Mouse (Mus musculus) hindbrain, embryonic 14.5 days (tissue): ENCODE measurements around the gene Gstt1. TPM values are rescaled to one million over a fixed set of nuclear protein-coding genes. Genes with fewer than 3 reads are reported as not detected.

Experiments used
- ATAC-seq: fragments of 200-750 bp; cut with Nextera tagmentation; 2 replicates; pipeline ENCODE4 v1.8.0; 2017; ENCODE audit warnings: moderate number of reproducible peaks, mild to moderate bottlenecking, moderate TSS enrichment, moderate library complexity; ENCODE audit not compliant: low FRiP score
- DNase-seq: peaks from one replicate; pipeline ENCODE4 v3.0.0-alpha.2; 2015; ENCODE audit warnings: low spot score
- H3K27ac ChIP-seq: fragments of 300-500 bp; sonication (generic); 2 replicates; pipeline ENCODE4 v1.5.1; 2014; ENCODE audit warnings: mild to moderate bottlenecking, moderate library complexity
- H3K27me3 ChIP-seq: fragments of 300-500 bp; sonication (generic); 2 replicates; pipeline ENCODE4 v1.6.1; 2014; ENCODE audit warnings: mild to moderate bottlenecking, low read length, mixed read lengths; ENCODE audit not compliant: control insufficient read depth, insufficient read depth
- H3K36me3 ChIP-seq: fragments of 300-500 bp; sonication (generic); replicated peaks from 2 replicates; pipeline ENCODE4 v1.6.1; 2014; ENCODE audit not compliant: control insufficient read depth, insufficient read depth
- H3K4me1 ChIP-seq: fragments of 300-500 bp; sonication (generic); replicated peaks from 2 replicates; pipeline ENCODE4 v1.6.1; 2014; ENCODE audit warnings: antibody characterized with exemption, low read length, mixed read lengths; ENCODE audit not compliant: control insufficient read depth, insufficient read depth
- H3K4me2 ChIP-seq: fragments of 300-500 bp; sonication (generic); replicated peaks from 2 replicates; pipeline ENCODE4 v1.6.1; 2014; ENCODE audit warnings: mild to moderate bottlenecking, moderate library complexity
- H3K4me3 ChIP-seq: fragments of 300-500 bp; sonication (generic); replicated peaks from 2 replicates; pipeline ENCODE4 v1.5.1; 2014; ENCODE audit warnings: mild to moderate bottlenecking, low read length
- H3K9ac ChIP-seq: fragments of 300-500 bp; sonication (generic); 2 replicates; pipeline ENCODE4 v1.6.1; 2014
- H3K9me3 ChIP-seq: fragments of 300-500 bp; sonication (generic); 2 replicates; pipeline ENCODE4 v1.6.1; 2016; ENCODE audit warnings: low read length; ENCODE audit not compliant: control insufficient read depth
- WGBS: fragments of 180-500 bp; shearing (Covaris S2); extraction: QIAGEN DNeasy Blood & Tissue Kit; methylation state at CpG from one replicate; pipeline ENCODE4 v1.1.7; 2014; 5-methylcytosine and 5-hydroxymethylcytosine counted together
- polyA plus RNA-seq: library from polyadenylated mRNA; unstranded; fragments of >200 nt; fragmentation: Nextera tagmentation; extraction: Ambion mirVana; gene quantifications from 2 replicates; pipeline ENCODE4 v1.2.1, GENCODE M21; 2014

The Gstt1 gene
- polyA plus RNA-seq, 1 experiment from 2014 or later = 12.1 TPM

- ATAC-seq (no peak), DNase-seq (peak; percentile 61)
- 1% methylated on average over 21 of the region's 21 CpGs for WGBS
These were observed 35.9 kb upstream of the Gstt1 start for GRCm38 (mm10) chr10:75834250-75834649.

GRCm38 (mm10) chr10:75833456-75834080 lies 35.2 kb upstream of the Gstt1 start:
- no peak for DNase-seq
- Histone ChIP-seq H3K9me3 (no peaks in the 10 kb centered on the region), H3K36me3 (no peaks in the 10 kb centered on the region), H3K4me1 (peaks cover 23% of the 10 kb centered on the region), H3K27me3 (peaks cover 28% of the 10 kb centered on the region), H3K4me3 (peak overlapping the region; percentile 30), H3K4me2 (peak overlapping the region; percentile 53), H3K9ac (0 out of 2 replicates have a peak overlapping the region, but pooled peaks have one; percentile 28), H3K27ac (no peak overlapping the region)
- WGBS = 19% methylated on average over 21 of the region's 21 CpGs
- no peak for ATAC-seq

More at GRCm38 (mm10) chr10:75834250-75834649, 35.9 kb upstream of the Gstt1 start:
- Histone ChIP-seq H3K4me3 (peak overlapping the region; percentile 30), H3K9me3 (no peaks in the 10 kb centered on the region), H3K9ac (peak overlapping the region; percentile 28; the same call in 1 of the 2 replicates), H3K4me2 (peak overlapping the region; percentile 53), H3K4me1 (peaks cover 23% of the 10 kb centered on the region), H3K36me3 (no peaks in the 10 kb centered on the region), H3K27me3 (peaks cover 28% of the 10 kb centered on the region), H3K27ac (no peak overlapping the region)

GRCm38 (mm10) chr10:75832272-75832895 lies 34.0 kb upstream of the Gstt1 start:
- Histone ChIP-seq H3K36me3 (no peaks in the 10 kb centered on the region), H3K27ac (no peak overlapping the region), H3K4me1 (peaks cover 15% of the 10 kb centered on the region; the same call in 1 of the 2 replicates), H3K27me3 (peaks cover 28% of the 10 kb centered on the region), H3K4me3 (no peak overlapping the region), H3K9me3 (no peaks in the 10 kb centered on the region), H3K9ac (no peak overlapping the region), H3K4me2 (no peak overlapping the region)
- ATAC-seq (no peak), DNase-seq (no peak)
- WGBS = 65% methylated on average over 13 of the region's 13 CpGs

- H3K27me3 ChIP-seq = peaks cover 26% of the 10 kb centered on the region
- H3K27ac ChIP-seq = no peak overlapping the region
- H3K4me2 ChIP-seq = no peak overlapping the region
- peaks cover 7% of the 10 kb centered on the region; the same call in 1 of the 2 replicates for H3K4me1 ChIP-seq
- no peak overlapping the region for H3K4me3 ChIP-seq
- no peak for ATAC-seq
- no peak overlapping the region for H3K9ac ChIP-seq
- 92% methylated on average over 2 of the region's 2 CpGs for WGBS
- no peaks in the 10 kb centered on the region for H3K36me3 ChIP-seq
- H3K9me3 ChIP-seq = no peaks in the 10 kb centered on the region
- DNase-seq = no peak
These were observed 31.9 kb upstream of the Gstt1 start for GRCm38 (mm10) chr10:75830275-75830670.

GRCm38 (mm10) chr10:75829529-75830274 lies 31.3 kb upstream of the Gstt1 start:
- 84% methylated on average over 2 of the region's 2 CpGs for WGBS
- Histone ChIP-seq H3K4me3 (no peak overlapping the region), H3K9ac (no peak overlapping the region), H3K4me1 (0 out of 2 replicates have a peak, but pooled peaks cover 5% of the 10 kb centered on the region), H3K4me2 (no peak overlapping the region), H3K36me3 (no peaks in the 10 kb centered on the region), H3K27ac (no peak overlapping the region), H3K27me3 (peaks cover 20% of the 10 kb centered on the region), H3K9me3 (no peaks in the 10 kb centered on the region)
- DNase-seq (no peak), ATAC-seq (no peak)

GRCm38 (mm10) chr10:75828500-75828931 lies 30.1 kb upstream of the Gstt1 start:
- Histone ChIP-seq H3K27me3 (peaks cover 10% of the 10 kb centered on the region), H3K4me2 (no peak overlapping the region), H3K9me3 (no peaks in the 10 kb centered on the region), H3K27ac (no peak overlapping the region), H3K4me3 (no peak overlapping the region), H3K9ac (no peak overlapping the region), H3K4me1 (no peaks in the 10 kb centered on the region), H3K36me3 (no peaks in the 10 kb centered on the region)
- peak; percentile 42 for DNase-seq
- ATAC-seq = peak; percentile 65; the same call in 1 of the 2 replicates

GRCm38 (mm10) chr10:75827668-75828360 lies 29.4 kb upstream of the Gstt1 start:
- peak; percentile 57; the same call in 1 of the 2 replicates for ATAC-seq
- Histone ChIP-seq H3K4me1 (no peaks in the 10 kb centered on the region), H3K4me3 (no peak overlapping the region), H3K36me3 (no peaks in the 10 kb centered on the region), H3K27me3 (peaks cover 3% of the 10 kb centered on the region; the same call in 1 of the 2 replicates), H3K9me3 (no peaks in the 10 kb centered on the region), H3K9ac (no peak overlapping the region), H3K27ac (no peak overlapping the region), H3K4me2 (no peak overlapping the region)
- no peak for DNase-seq
- 95% methylated on average over 4 of the region's 4 CpGs for WGBS

- Histone ChIP-seq H3K9me3 (no peaks in the 10 kb centered on the region), H3K27ac (no peak overlapping the region), H3K4me2 (no peak overlapping the region), H3K36me3 (no peaks in the 10 kb centered on the region), H3K4me3 (no peak overlapping the region), H3K9ac (no peak overlapping the region), H3K4me1 (no peaks in the 10 kb centered on the region), H3K27me3 (no peaks in the 10 kb centered on the region)
- no peak for ATAC-seq
- no peak for DNase-seq
- 90% methylated on average over 4 of the region's 4 CpGs for WGBS
These were observed 26.1 kb upstream of the Gstt1 start for GRCm38 (mm10) chr10:75824530-75824929.

GRCm38 (mm10) chr10:75823782-75824181 lies 25.4 kb upstream of the Gstt1 start:
- H3K9ac ChIP-seq = no peak overlapping the region
- ATAC-seq = no peak
- no peak overlapping the region for H3K27ac ChIP-seq
- no peaks in the 10 kb centered on the region for H3K27me3 ChIP-seq
- no peak overlapping the region for H3K4me3 ChIP-seq
- no peak overlapping the region for H3K4me2 ChIP-seq
- no peaks in the 10 kb centered on the region for H3K9me3 ChIP-seq
- H3K4me1 ChIP-seq = no peaks in the 10 kb centered on the region
- 80% methylated on average over 1 of the region's 1 CpGs for WGBS
- H3K36me3 ChIP-seq = no peaks in the 10 kb centered on the region
- no peak for DNase-seq
